Mouse (Mus musculus): Measurements from ENCODE around the gene Tm9sf1. TPM values are rescaled to one million over a fixed set of nuclear protein-coding genes. Genes with fewer than 3 reads are reported as not detected.
A peak's percentile ranks its signal among the peaks of the same experiment; 100 is the strongest.

Gene Tm9sf1
- total and polyA plus RNA-seq, 3 experiments, result 39.4 to 50.6 (median 40.6) TPM

GRCm38 (mm10) chr14:55629312-55629711, 14.3 kb downstream of the Tm9sf1 start:
- Histone ChIP-seq H3K27ac (no peak overlapping the region), H3K9ac (ENCODE audit: low read depth, low read length) (no peak overlapping the region), H3K27me3 (ENCODE audit: control insufficient read depth, insufficient read depth, low read length) (no peaks in the 10 kb centered on the region), H3K4me3 (no peak overlapping the region), H3K36me3 (ENCODE audit: control insufficient read depth, insufficient read depth, low read length) (no peaks in the 10 kb centered on the region), H3K79me2 (replicated peaks; ENCODE audit: control insufficient read depth, insufficient read depth, low read length) (no peaks in the 10 kb centered on the region), H3K4me1 (ENCODE audit: control insufficient read depth, insufficient read depth, low read length) (no peaks in the 10 kb centered on the region)
- 45% methylated on average over 5 of the region's 5 CpGs for WGBS
- intact Hi-C loops (cut with DNase I), result loop anchor here (2.0 kb wide), 1 partner anchor 115 kb away; the partner anchor contains the start of genes Dhrs1 and Nop9
- DNase-seq, result peak; percentile 40 to 77
- TF ChIP-seq POLR2A (IDR thresholded peaks at IDR 0.05; ENCODE audit: insufficient read depth, low read depth, low read length) (no peak), CTCF (IDR thresholded peaks at IDR 0.05) (peak; percentile 95), EP300 (IDR thresholded peaks at IDR 0.05; ENCODE audit: insufficient read depth, low read depth, low read length) (no peak; the same call in 1 of the 2 replicates)

GRCm38 (mm10) chr14:55628077-55628827, 15.4 kb downstream of the Tm9sf1 start:
- H3K4me3 ChIP-seq, result no peak overlapping the region
- H3K27me3 ChIP-seq (ENCODE audit: control insufficient read depth, insufficient read depth, low read length), result no peaks in the 10 kb centered on the region
- DNase-seq, result peak in 1 of 2 experiments; percentile 32
- TF ChIP-seq CTCF (IDR thresholded peaks at IDR 0.05) (no peak), POLR2A (IDR thresholded peaks at IDR 0.05; ENCODE audit: insufficient read depth, low read depth, low read length) (no peak), EP300 (IDR thresholded peaks at IDR 0.05; ENCODE audit: insufficient read depth, low read depth, low read length) (no peak)
- no peaks in the 10 kb centered on the region for H3K79me2 ChIP-seq (replicated peaks; ENCODE audit: control insufficient read depth, insufficient read depth, low read length)
- no peaks in the 10 kb centered on the region for H3K4me1 ChIP-seq (ENCODE audit: control insufficient read depth, insufficient read depth, low read length)
- 80% methylated on average over 27 of the region's 27 CpGs for WGBS
- intact Hi-C loops (cut with DNase I), result loop anchor here (2.0 kb wide), 1 partner anchor 117 kb away; the partner anchor contains the start of genes Dhrs1 and Nop9
- H3K9ac ChIP-seq (ENCODE audit: low read depth, low read length), result no peak overlapping the region
- H3K36me3 ChIP-seq (ENCODE audit: control insufficient read depth, insufficient read depth, low read length), result no peaks in the 10 kb centered on the region
- H3K27ac ChIP-seq, result no peak overlapping the region

GRCm38 (mm10) chr14:55618486-55619195, 25.0 kb downstream of the Tm9sf1 start:
- no peak for TF ChIP-seq POLR2A (IDR thresholded peaks at IDR 0.05; ENCODE audit: insufficient read depth, low read depth, low read length)
- no peak for TF ChIP-seq EP300 (IDR thresholded peaks at IDR 0.05; ENCODE audit: insufficient read depth, low read depth, low read length)
- no peak for TF ChIP-seq CTCF (IDR thresholded peaks at IDR 0.05)
- no peak overlapping the region for H3K4me3 ChIP-seq
- H3K4me1 ChIP-seq (ENCODE audit: control insufficient read depth, insufficient read depth, low read length), result no peaks in the 10 kb centered on the region
- no peak overlapping the region for H3K27ac ChIP-seq
- no peak overlapping the region for H3K9ac ChIP-seq (ENCODE audit: low read depth, low read length)
- intact Hi-C loops (cut with DNase I), result no loop called here
- no peaks in the 10 kb centered on the region for H3K27me3 ChIP-seq (ENCODE audit: control insufficient read depth, insufficient read depth, low read length)
- WGBS, result 32% methylated on average over 22 of the region's 22 CpGs
- DNase-seq, result no peak
- no peaks in the 10 kb centered on the region for H3K79me2 ChIP-seq (replicated peaks; ENCODE audit: control insufficient read depth, insufficient read depth, low read length)
- H3K36me3 ChIP-seq (ENCODE audit: control insufficient read depth, insufficient read depth, low read length), result no peaks in the 10 kb centered on the region

- H3K27me3 ChIP-seq (ENCODE audit: control insufficient read depth, insufficient read depth, low read length), result no peaks in the 10 kb centered on the region
- no peak within 1 kb of the TSS for H3K9ac ChIP-seq (ENCODE audit: low read depth, low read length)
- no peaks in the 10 kb centered on the region for H3K4me1 ChIP-seq (ENCODE audit: control insufficient read depth, insufficient read depth, low read length)
- intact Hi-C loops (cut with DNase I), result no loop called here
- whole genome bisulfite sequencing, result 22% methylated on average over 21 of the region's 21 CpGs
- no peaks in the 10 kb centered on the region for H3K36me3 ChIP-seq (ENCODE audit: control insufficient read depth, insufficient read depth, low read length)
- H3K4me3 ChIP-seq, result no peak within 1 kb of the TSS
- H3K79me2 ChIP-seq (replicated peaks; ENCODE audit: control insufficient read depth, insufficient read depth, low read length), result no peaks in the 10 kb centered on the region
- no peak for TF ChIP-seq POLR2A (IDR thresholded peaks at IDR 0.05; ENCODE audit: insufficient read depth, low read depth, low read length)
- no peak for TF ChIP-seq EP300 (IDR thresholded peaks at IDR 0.05; ENCODE audit: insufficient read depth, low read depth, low read length)
- peak; percentile 11; the same call in 1 of the 2 replicates for TF ChIP-seq CTCF (IDR thresholded peaks at IDR 0.05)
- no peak for DNase-seq
- no peak within 1 kb of the TSS for H3K27ac ChIP-seq
Observed at GRCm38 (mm10) chr14:55617822-55618221, 25.8 kb downstream of the Tm9sf1 start, which contains the start of gene Rec8. Rec8 (plus strand) TSS chr14:55618037.

GRCm38 (mm10) chr14:55616844-55617243, 26.8 kb downstream of the Tm9sf1 start:
- no peak overlapping the region for H3K27ac ChIP-seq
- no peaks in the 10 kb centered on the region for H3K27me3 ChIP-seq (ENCODE audit: control insufficient read depth, insufficient read depth, low read length)
- no peaks in the 10 kb centered on the region for H3K4me1 ChIP-seq (ENCODE audit: control insufficient read depth, insufficient read depth, low read length)
- no peaks in the 10 kb centered on the region for H3K36me3 ChIP-seq (ENCODE audit: control insufficient read depth, insufficient read depth, low read length)
- WGBS, result 77% methylated on average over 2 of the region's 2 CpGs
- no peak overlapping the region for H3K4me3 ChIP-seq
- intact Hi-C loops (cut with DNase I), result no loop called here
- TF ChIP-seq EP300 (IDR thresholded peaks at IDR 0.05; ENCODE audit: insufficient read depth, low read depth, low read length) (no peak), POLR2A (IDR thresholded peaks at IDR 0.05; ENCODE audit: insufficient read depth, low read depth, low read length) (no peak), CTCF (IDR thresholded peaks at IDR 0.05) (no peak)
- H3K79me2 ChIP-seq (replicated peaks; ENCODE audit: control insufficient read depth, insufficient read depth, low read length), result no peaks in the 10 kb centered on the region
- no peak overlapping the region for H3K9ac ChIP-seq (ENCODE audit: low read depth, low read length)
- no peak for DNase-seq

Data from heart, adult 2 months (tissue).